Mouse (Mus musculus) macrophage (primary cell): Measurements from ENCODE around the gene Rab44. TPM values are rescaled to one million over a fixed set of nuclear protein-coding genes. Genes with fewer than 3 reads are reported as not detected.
"Not testable (repeated sequence)": the region's sequence is repeated elsewhere in the genome, so short reads cannot be mapped to it uniquely, and the experiment has no call there.

Experiments used
- H3K27ac ChIP-seq: fragments of 350-480 bp; formaldehyde crosslinking; 2 replicates; pipeline ENCODE4 v1.9.0; 2021
- H3K36me3 ChIP-seq: fragments of 350-480 bp; formaldehyde crosslinking; 2 replicates; pipeline ENCODE4 v1.9.0; 2021; ENCODE audit errors: inconsistent target
- H3K4me3 ChIP-seq: fragments of 350-480 bp; formaldehyde crosslinking; 2 replicates; pipeline ENCODE4 v1.9.0; 2021; ENCODE audit errors: inconsistent target
- H3K79me2 ChIP-seq: fragments of 350-480 bp; formaldehyde crosslinking; 2 replicates; pipeline ENCODE4 v1.9.0; 2021; ENCODE audit errors: inconsistent target
- WGBS: methylation state at CpG from one replicate; pipeline ENCODE4 v1.1.7; 2026; ENCODE audit warnings: inconsistent platforms; ENCODE audit not compliant: missing documents; 5-methylcytosine and 5-hydroxymethylcytosine counted together
- polyA plus RNA-seq: library from polyadenylated mRNA; stranded (reverse); fragments of 250-400 nt; gene quantifications from 3 replicates; pipeline ENCODE4 v1.2.4, GENCODE M21; 2018; ENCODE audit warnings: inconsistent platforms

The Rab44 gene
- polyA plus RNA-seq, 1 experiment from 2014 or later, result 1.5 TPM

- H3K79me2 ChIP-seq, result peaks cover 75% of the 10 kb centered on the region
- WGBS, result 95% methylated on average over 6 of the region's 6 CpGs
- H3K36me3 ChIP-seq, result peaks cover 45% of the 10 kb centered on the region
- H3K4me3 ChIP-seq, result peak overlapping the region; percentile 44
- H3K27ac ChIP-seq, result peak overlapping the region; percentile 27
Measured at GRCm38 (mm10) chr17:29096245-29096644, 17.7 kb upstream of the Rab44 start.

- WGBS, result 91% methylated on average over 6 of the region's 7 CpGs
- no peak overlapping the region; the same call in 1 of the 2 replicates for H3K4me3 ChIP-seq
- peaks cover 68% of the 10 kb centered on the region for H3K79me2 ChIP-seq
- peaks cover 45% of the 10 kb centered on the region for H3K36me3 ChIP-seq
- H3K27ac ChIP-seq, result no peak overlapping the region
Measured at GRCm38 (mm10) chr17:29096851-29097561, 16.9 kb upstream of the Rab44 start.

- 89% methylated on average over 24 of the region's 24 CpGs for WGBS
- Histone ChIP-seq H3K4me3 (no peak overlapping the region), H3K36me3 (peaks cover 45% of the 10 kb centered on the region), H3K27ac (no peak overlapping the region), H3K79me2 (peaks cover 55% of the 10 kb centered on the region)
Measured at GRCm38 (mm10) chr17:29098291-29098690, 15.7 kb upstream of the Rab44 start.

- peaks cover 45% of the 10 kb centered on the region for H3K36me3 ChIP-seq
- no peak overlapping the region for H3K27ac ChIP-seq
- H3K79me2 ChIP-seq, result peaks cover 48% of the 10 kb centered on the region
- no peak overlapping the region for H3K4me3 ChIP-seq
- 19% methylated on average over 8 of the region's 8 CpGs for WGBS
Measured at GRCm38 (mm10) chr17:29099076-29099475, 14.9 kb upstream of the Rab44 start.

GRCm38 (mm10) chr17:29100627-29101026 lies 13.3 kb upstream of the Rab44 start:
- H3K79me2 ChIP-seq, result peaks cover 34% of the 10 kb centered on the region
- no peak overlapping the region for H3K27ac ChIP-seq
- no peak overlapping the region for H3K4me3 ChIP-seq
- 95% methylated on average over 7 of the region's 7 CpGs for WGBS
- H3K36me3 ChIP-seq, result peaks cover 45% of the 10 kb centered on the region

- not testable (repeated sequence) for H3K79me2 ChIP-seq, H3K4me3 ChIP-seq, H3K27ac ChIP-seq, H3K36me3 ChIP-seq
- WGBS, result 91% methylated on average over 4 of the region's 6 CpGs
Measured at GRCm38 (mm10) chr17:29110356-29110755, 3.6 kb upstream of the Rab44 start.

GRCm38 (mm10) chr17:29111332-29111731 lies 2.6 kb upstream of the Rab44 start:
- H3K27ac ChIP-seq, result no peak overlapping the region

GRCm38 (mm10) chr17:29116023-29116422 lies 2.1 kb downstream of the Rab44 start:
- WGBS, result 56% methylated on average over 12 of the region's 12 CpGs

More at GRCm38 (mm10) chr17:29111332-29111731, 2.6 kb upstream of the Rab44 start:
- Histone ChIP-seq H3K79me2 (no peaks in the 10 kb centered on the region), H3K36me3 (no peaks in the 10 kb centered on the region), H3K4me3 (no peak overlapping the region)
- 2% methylated on average over 5 of the region's 5 CpGs for WGBS

GRCm38 (mm10) chr17:29117006-29117648 lies 3.2 kb downstream of the Rab44 start:
- no peaks in the 10 kb centered on the region for H3K36me3 ChIP-seq
- WGBS, result 86% methylated on average over 8 of the region's 8 CpGs
- no peak overlapping the region for H3K4me3 ChIP-seq
- no peaks in the 10 kb centered on the region for H3K79me2 ChIP-seq
- no peak overlapping the region for H3K27ac ChIP-seq

More at GRCm38 (mm10) chr17:29116023-29116422, 2.1 kb downstream of the Rab44 start:
- H3K27ac ChIP-seq, result no peak overlapping the region
- no peaks in the 10 kb centered on the region for H3K79me2 ChIP-seq
- H3K36me3 ChIP-seq, result no peaks in the 10 kb centered on the region
- H3K4me3 ChIP-seq, result no peak overlapping the region

GRCm38 (mm10) chr17:29118057-29118456 lies 4.1 kb downstream of the Rab44 start:
- Histone ChIP-seq H3K4me3 (no peak overlapping the region), H3K27ac (no peak overlapping the region), H3K36me3 (no peaks in the 10 kb centered on the region), H3K79me2 (no peaks in the 10 kb centered on the region)
- WGBS, result 85% methylated on average over 5 of the region's 5 CpGs

- Histone ChIP-seq H3K36me3 (no peaks in the 10 kb centered on the region), H3K4me3 (no peak overlapping the region), H3K79me2 (no peaks in the 10 kb centered on the region), H3K27ac (no peak overlapping the region)
- 87% methylated on average over 12 of the region's 12 CpGs for WGBS
Measured at GRCm38 (mm10) chr17:29120666-29121065, 6.7 kb downstream of the Rab44 start.

GRCm38 (mm10) chr17:29122817-29123216 lies 8.9 kb downstream of the Rab44 start:
- H3K79me2 ChIP-seq, result no peaks in the 10 kb centered on the region
- H3K27ac ChIP-seq, result no peak overlapping the region
- WGBS, result 98% methylated on average over 5 of the region's 6 CpGs
- H3K4me3 ChIP-seq, result no peak overlapping the region
- H3K36me3 ChIP-seq, result no peaks in the 10 kb centered on the region

GRCm38 (mm10) chr17:29123578-29124174 lies 9.7 kb downstream of the Rab44 start:
- no peak overlapping the region for H3K27ac ChIP-seq
- H3K79me2 ChIP-seq, result no peaks in the 10 kb centered on the region
- H3K4me3 ChIP-seq, result no peak overlapping the region
- WGBS, result 96% methylated on average over 6 of the region's 6 CpGs
- no peaks in the 10 kb centered on the region for H3K36me3 ChIP-seq

- WGBS, result 97% methylated on average over 3 of the region's 3 CpGs
- H3K36me3 ChIP-seq, result no peaks in the 10 kb centered on the region
- no peaks in the 10 kb centered on the region for H3K79me2 ChIP-seq
- no peak overlapping the region for H3K4me3 ChIP-seq
- H3K27ac ChIP-seq, result no peak overlapping the region
Measured at GRCm38 (mm10) chr17:29126561-29126960, 12.6 kb downstream of the Rab44 start.

GRCm38 (mm10) chr17:29129341-29129740 lies 15.4 kb downstream of the Rab44 start:
- Histone ChIP-seq H3K27ac (no peak overlapping the region), H3K4me3 (no peak overlapping the region), H3K36me3 (no peaks in the 10 kb centered on the region), H3K79me2 (no peaks in the 10 kb centered on the region)
- WGBS, result 80% methylated on average over 5 of the region's 5 CpGs
